Mouse (Mus musculus): ENCODE data around the gene Bcl2l12. TPM values are rescaled to one million over a fixed set of nuclear protein-coding genes. Genes with fewer than 3 reads are reported as not detected.

The Bcl2l12 gene
- polyA plus RNA-seq, 1 experiment from 2014 or later = 11.7 TPM

DNA sequence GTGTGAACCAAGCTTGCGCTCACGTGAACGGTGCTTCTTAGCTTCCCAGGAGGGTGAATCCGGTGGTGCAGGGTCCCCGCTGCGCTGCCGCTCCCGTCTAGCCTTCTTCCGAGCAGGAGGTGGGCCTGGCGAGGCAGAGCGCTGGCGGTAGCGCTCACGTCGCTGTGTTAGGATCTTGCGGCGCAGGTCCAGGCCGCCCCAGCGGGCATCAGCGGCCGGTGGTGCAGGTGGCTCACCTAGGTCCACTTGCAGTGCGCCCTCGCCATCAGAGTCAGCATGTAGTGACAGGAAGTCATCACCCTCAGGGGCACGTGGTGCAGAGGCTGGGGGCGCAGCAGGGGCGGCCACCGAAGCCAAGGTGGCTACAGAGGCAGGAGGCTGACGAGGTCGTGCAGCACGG, 9.3 kb upstream of the Bcl2l12 start:
- Histone ChIP-seq H3K4me2 (ENCODE audit: low read depth, low read length) (no peak overlapping the region), H3K9me3 (ENCODE audit: low read length) (no peaks in the 10 kb centered on the region), H3K27ac (ENCODE audit: low read depth) (no peak overlapping the region), H3K36me3 (replicated peaks; ENCODE audit: insufficient read depth, low read length) (peaks cover 90% of the 10 kb centered on the region), H3K27me3 (ENCODE audit: insufficient read depth, low read length) (no peaks in the 10 kb centered on the region), H3K9ac (replicated peaks) (no peak overlapping the region), H3K4me3 (ENCODE audit: low read depth, low read length) (no peak overlapping the region), H3K4me1 (ENCODE audit: insufficient read depth) (no peaks in the 10 kb centered on the region)
- DNase-seq = no peak
- ATAC-seq = no peak
- WGBS (ENCODE audit: insufficient replicate concordance) = 94% methylated on average over 30 of the region's 30 CpGs
- TF ChIP-seq CTCF (IDR thresholded peaks at IDR 0.05; ENCODE audit: low read depth) (no peak), EP300 (IDR thresholded peaks at IDR 0.05; ENCODE audit: low read depth) (no peak)

DNA sequence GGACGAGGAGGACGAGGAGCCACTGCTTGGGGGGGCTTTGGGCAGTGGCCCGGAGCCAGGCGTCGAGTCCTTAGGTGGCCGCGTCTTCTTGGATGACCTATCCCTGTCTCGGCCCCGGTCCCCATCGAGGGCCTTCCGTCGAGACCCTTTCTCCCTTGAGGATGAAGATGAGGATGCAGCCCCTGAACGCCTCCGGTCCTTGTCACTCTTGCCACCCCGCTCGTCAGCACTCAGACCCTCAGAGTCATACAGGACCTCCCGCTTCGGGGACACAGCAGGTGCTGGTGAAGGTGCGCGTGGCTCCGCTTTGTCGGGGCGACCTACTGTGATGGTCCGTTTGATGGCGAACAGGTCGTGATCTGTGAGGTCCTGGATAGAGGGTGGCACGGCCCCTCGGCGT, 8.6 kb upstream of the Bcl2l12 start:
- Histone ChIP-seq H3K4me1 (ENCODE audit: insufficient read depth) (no peaks in the 10 kb centered on the region), H3K4me2 (ENCODE audit: low read depth, low read length) (no peak overlapping the region), H3K27ac (ENCODE audit: low read depth) (no peak overlapping the region), H3K27me3 (ENCODE audit: insufficient read depth, low read length) (no peaks in the 10 kb centered on the region), H3K9ac (replicated peaks) (no peak overlapping the region), H3K36me3 (replicated peaks; ENCODE audit: insufficient read depth, low read length) (peaks cover 90% of the 10 kb centered on the region), H3K9me3 (ENCODE audit: low read length) (no peaks in the 10 kb centered on the region), H3K4me3 (ENCODE audit: low read depth, low read length) (no peak overlapping the region)
- no peak for DNase-seq
- 96% methylated on average over 29 of the region's 29 CpGs for WGBS (ENCODE audit: insufficient replicate concordance)
- no peak for TF ChIP-seq CTCF (IDR thresholded peaks at IDR 0.05; ENCODE audit: low read depth)
- no peak for TF ChIP-seq EP300 (IDR thresholded peaks at IDR 0.05; ENCODE audit: low read depth)
- no peak for ATAC-seq

DNA sequence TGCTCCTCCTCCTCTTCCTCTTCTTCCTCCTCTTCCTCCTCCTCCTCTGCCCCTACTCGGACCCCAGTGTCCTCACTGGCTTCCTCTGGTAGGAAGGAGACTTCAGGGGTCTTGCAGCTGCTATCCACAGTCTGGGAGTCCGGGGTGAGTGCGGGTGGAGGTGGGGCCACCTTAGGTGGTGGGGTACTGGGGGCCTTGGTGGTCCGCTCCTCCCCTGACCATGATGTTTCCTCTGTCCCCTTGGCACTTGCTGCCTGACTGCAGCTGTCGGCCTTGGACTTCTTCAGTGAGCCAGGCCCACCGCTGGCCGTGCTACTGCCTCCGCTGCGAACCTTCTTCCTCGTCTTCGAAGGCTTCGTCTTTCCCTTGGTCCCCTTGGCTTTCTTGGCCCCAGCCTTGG, 8.0 kb upstream of the Bcl2l12 start:
- no peak overlapping the region for H3K4me3 ChIP-seq (ENCODE audit: low read depth, low read length)
- 89% methylated on average over 12 of the region's 12 CpGs for WGBS (ENCODE audit: insufficient replicate concordance)
- no peak for ATAC-seq
- H3K4me2 ChIP-seq (ENCODE audit: low read depth, low read length) = no peak overlapping the region
- no peaks in the 10 kb centered on the region for H3K9me3 ChIP-seq (ENCODE audit: low read length)
- no peak overlapping the region for H3K9ac ChIP-seq (replicated peaks)
- TF ChIP-seq EP300 (IDR thresholded peaks at IDR 0.05; ENCODE audit: low read depth) = no peak
- no peak for TF ChIP-seq CTCF (IDR thresholded peaks at IDR 0.05; ENCODE audit: low read depth)
- H3K4me1 ChIP-seq (ENCODE audit: insufficient read depth) = no peaks in the 10 kb centered on the region
- DNase-seq = no peak
- no peak overlapping the region for H3K27ac ChIP-seq (ENCODE audit: low read depth)
- peaks cover 91% of the 10 kb centered on the region for H3K36me3 ChIP-seq (replicated peaks; ENCODE audit: insufficient read depth, low read length)
- no peaks in the 10 kb centered on the region for H3K27me3 ChIP-seq (ENCODE audit: insufficient read depth, low read length)

DNA sequence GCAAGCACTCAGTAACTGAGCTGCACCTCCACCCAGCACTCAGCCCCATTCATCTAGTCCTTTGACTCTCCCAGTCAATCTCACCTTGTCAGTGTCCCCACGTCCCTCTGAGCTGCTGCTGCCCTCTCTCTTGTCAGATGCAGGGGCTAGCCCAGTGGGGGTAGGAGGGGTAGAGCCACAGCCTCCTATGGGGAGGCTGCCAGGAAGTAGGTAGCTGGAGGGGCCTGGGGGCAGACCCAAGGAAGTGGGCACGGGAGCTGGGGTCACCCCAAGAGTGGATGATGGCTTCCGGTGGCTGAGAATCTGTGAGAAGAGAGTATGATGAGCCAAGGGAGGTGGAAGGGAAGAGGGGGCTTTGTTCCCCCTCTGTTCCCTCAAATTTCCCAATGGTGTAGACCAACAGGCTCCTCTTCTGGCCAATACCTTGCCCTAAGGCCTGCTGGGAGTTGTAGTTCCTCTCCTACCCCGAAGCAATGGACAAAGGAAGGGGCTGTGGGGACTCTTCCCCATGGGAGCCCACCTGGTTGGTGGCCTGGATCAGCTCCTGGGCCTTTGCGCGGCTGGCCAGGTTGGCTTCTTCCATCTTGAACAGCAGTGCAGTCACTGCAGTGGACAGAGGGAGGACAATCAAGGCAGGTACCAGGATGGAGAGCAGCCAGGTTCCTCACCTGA, 6.9 kb upstream of the Bcl2l12 start:
- no peaks in the 10 kb centered on the region for H3K27me3 ChIP-seq (ENCODE audit: insufficient read depth, low read length)
- DNase-seq = no peak
- ATAC-seq = no peak
- H3K27ac ChIP-seq (ENCODE audit: low read depth) = no peak overlapping the region
- no peak overlapping the region for H3K9ac ChIP-seq (replicated peaks)
- H3K9me3 ChIP-seq (ENCODE audit: low read length) = no peaks in the 10 kb centered on the region
- H3K36me3 ChIP-seq (replicated peaks; ENCODE audit: insufficient read depth, low read length) = peaks cover 93% of the 10 kb centered on the region
- no peak for TF ChIP-seq CTCF (IDR thresholded peaks at IDR 0.05; ENCODE audit: low read depth)
- no peak for TF ChIP-seq EP300 (IDR thresholded peaks at IDR 0.05; ENCODE audit: low read depth)
- no peak overlapping the region for H3K4me3 ChIP-seq (ENCODE audit: low read depth, low read length)
- 71% methylated on average over 6 of the region's 6 CpGs for WGBS (ENCODE audit: insufficient replicate concordance)
- H3K4me1 ChIP-seq (ENCODE audit: insufficient read depth) = no peaks in the 10 kb centered on the region
- H3K4me2 ChIP-seq (ENCODE audit: low read depth, low read length) = no peak overlapping the region

DNA sequence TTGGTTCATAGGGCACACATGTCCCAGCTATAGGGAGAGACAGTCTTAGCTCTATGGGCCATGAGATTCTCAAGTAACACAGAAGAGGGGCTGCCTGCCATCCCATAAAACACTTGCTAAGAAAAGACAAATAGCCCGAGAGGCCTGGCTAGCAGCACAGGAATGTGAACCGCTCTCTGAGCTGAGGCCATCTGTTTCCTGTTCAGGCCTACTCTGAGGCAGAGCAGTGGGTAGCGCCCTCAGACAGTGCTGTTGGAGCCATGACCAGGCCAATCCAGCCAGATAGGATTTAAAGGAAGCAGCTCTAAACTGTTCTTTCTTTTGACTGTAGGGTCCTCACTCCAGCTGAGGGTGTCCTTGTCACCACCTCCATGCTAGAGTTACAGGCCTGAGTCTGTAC, 6.0 kb upstream of the Bcl2l12 start:
- TF ChIP-seq EP300 (IDR thresholded peaks at IDR 0.05; ENCODE audit: low read depth) (no peak), CTCF (IDR thresholded peaks at IDR 0.05; ENCODE audit: low read depth) (no peak)
- H3K27ac ChIP-seq (ENCODE audit: low read depth) = no peak overlapping the region
- H3K36me3 ChIP-seq (replicated peaks; ENCODE audit: insufficient read depth, low read length) = peaks cover 97% of the 10 kb centered on the region
- DNase-seq = no peak
- H3K9me3 ChIP-seq (ENCODE audit: low read length) = no peaks in the 10 kb centered on the region
- H3K9ac ChIP-seq (replicated peaks) = no peak overlapping the region
- H3K4me2 ChIP-seq (ENCODE audit: low read depth, low read length) = no peak overlapping the region
- no peak for ATAC-seq
- H3K27me3 ChIP-seq (ENCODE audit: insufficient read depth, low read length) = no peaks in the 10 kb centered on the region
- no peak overlapping the region for H3K4me3 ChIP-seq (ENCODE audit: low read depth, low read length)
- H3K4me1 ChIP-seq (ENCODE audit: insufficient read depth) = peaks cover 3% of the 10 kb centered on the region
- 60% methylated on average over 3 of the region's 3 CpGs for WGBS (ENCODE audit: insufficient replicate concordance)

DNA sequence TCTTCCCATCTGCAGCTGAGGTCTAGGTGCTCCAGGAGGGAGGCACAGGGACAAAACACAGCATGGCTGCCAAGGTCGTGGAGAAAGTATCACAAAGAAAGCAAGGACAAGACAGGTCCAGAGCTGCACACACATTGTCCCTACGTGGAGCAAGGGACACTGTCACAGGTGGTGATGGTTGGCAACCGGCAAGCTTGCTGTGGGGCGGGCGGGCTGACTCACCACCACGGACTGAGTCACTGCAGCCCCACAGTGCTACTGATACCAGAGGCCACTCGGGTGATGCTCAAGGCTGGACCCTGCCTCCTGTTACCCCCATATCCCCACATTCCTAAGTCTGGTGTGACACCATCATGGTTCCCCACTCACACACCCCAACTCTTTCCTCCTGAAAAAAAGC, 3.9 kb upstream of the Bcl2l12 start:
- Histone ChIP-seq H3K9me3 (ENCODE audit: low read length) (no peaks in the 10 kb centered on the region), H3K9ac (replicated peaks) (no peak overlapping the region), H3K27ac (ENCODE audit: low read depth) (no peak overlapping the region), H3K4me3 (ENCODE audit: low read depth, low read length) (no peak overlapping the region), H3K4me1 (ENCODE audit: insufficient read depth) (peaks cover 12% of the 10 kb centered on the region), H3K27me3 (ENCODE audit: insufficient read depth, low read length) (no peaks in the 10 kb centered on the region), H3K4me2 (ENCODE audit: low read depth, low read length) (no peak overlapping the region), H3K36me3 (replicated peaks; ENCODE audit: insufficient read depth, low read length) (peaks cover 79% of the 10 kb centered on the region)
- ATAC-seq = no peak
- no peak for DNase-seq
- TF ChIP-seq EP300 (IDR thresholded peaks at IDR 0.05; ENCODE audit: low read depth) = no peak
- TF ChIP-seq CTCF (IDR thresholded peaks at IDR 0.05; ENCODE audit: low read depth) = no peak
- WGBS (ENCODE audit: insufficient replicate concordance) = 72% methylated on average over 7 of the region's 7 CpGs
